In the genomic region with DNA sequence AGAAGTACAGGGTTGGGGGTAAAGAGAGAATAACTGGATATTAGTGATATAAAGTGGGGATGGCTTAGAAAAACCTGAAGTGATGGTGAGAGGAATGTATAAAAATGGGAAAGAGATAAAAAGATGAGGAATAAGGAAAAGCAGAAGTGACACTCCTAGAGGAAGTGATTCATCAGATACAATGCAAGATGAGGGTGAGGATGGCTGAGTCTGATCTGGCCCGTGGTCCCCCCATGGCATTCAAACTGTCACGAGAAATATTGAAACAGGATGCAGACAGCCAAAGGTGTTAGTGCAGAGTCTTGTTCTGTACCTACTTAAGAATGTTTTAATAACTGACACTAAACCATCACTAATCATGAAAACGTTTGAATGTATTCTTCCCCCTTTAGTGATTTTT, we compare ENCODE assay signal across 34 mouse cellular contexts.
"Had no signal": no experiment of that assay in that cellular context is flagged by ENCODE, and none has a peak within 500 bp of the region (broad histone marks: within the 10 kb centered on the region; RNA-seq: fewer than 3 reads in every experiment).

No protein-coding gene starts in this region.

- H3K4me2 ChIP-seq: heart, embryonic 12.5 days; heart, embryonic 13.5 days; heart, embryonic 15.5 days; hindbrain, embryonic 12.5 days; hindbrain, embryonic 13.5 days; hindbrain, embryonic 14.5 days; hindbrain, embryonic 15.5 days; intestine, embryonic 15.5 days; kidney, embryonic 15.5 days had no signal

- H3K27ac ChIP-seq: heart, embryonic 10.5 days; heart, embryonic 13.5 days; heart, embryonic 15.5 days; hindbrain, embryonic 10.5 days; hindbrain, embryonic 12.5 days; hindbrain, embryonic 13.5 days; hindbrain, embryonic 14.5 days; hindbrain, embryonic 15.5 days; hindbrain, postnatal 0 days; intestine, embryonic 15.5 days; kidney, embryonic 15.5 days; kidney, postnatal 0 days; layer of hippocampus, adult 2 months had no signal

- H3K9ac ChIP-seq: heart, embryonic 12.5 days; heart, embryonic 13.5 days; heart, embryonic 15.5 days; hindbrain, embryonic 12.5 days; hindbrain, embryonic 13.5 days; hindbrain, embryonic 14.5 days; hindbrain, embryonic 15.5 days; intestine, embryonic 15.5 days; kidney, embryonic 15.5 days had no signal

- H3K4me1 ChIP-seq: heart, embryonic 15.5 days; hindbrain, embryonic 10.5 days; hindbrain, embryonic 12.5 days; hindbrain, embryonic 13.5 days; hindbrain, embryonic 15.5 days; intestine, embryonic 15.5 days had no signal

- H3K27me3 ChIP-seq: heart, embryonic 12.5 days; heart, embryonic 13.5 days; heart, embryonic 15.5 days; hindbrain, embryonic 12.5 days; hindbrain, embryonic 13.5 days; hindbrain, embryonic 15.5 days; intestine, embryonic 15.5 days; kidney, embryonic 15.5 days had no signal

- H3K9me3 ChIP-seq: heart, embryonic 10.5 days; heart, embryonic 12.5 days; heart, embryonic 13.5 days; heart, embryonic 15.5 days; hindbrain, embryonic 10.5 days; hindbrain, embryonic 12.5 days; hindbrain, embryonic 13.5 days; hindbrain, embryonic 15.5 days; intestine, embryonic 15.5 days; kidney, embryonic 15.5 days had no signal

- H3K36me3 ChIP-seq: heart, embryonic 10.5 days; heart, embryonic 12.5 days; heart, embryonic 13.5 days; heart, embryonic 15.5 days; hindbrain, embryonic 10.5 days; hindbrain, embryonic 12.5 days; hindbrain, embryonic 13.5 days; hindbrain, embryonic 15.5 days; intestine, embryonic 15.5 days; kidney, embryonic 15.5 days had no signal

- H3K4me3 ChIP-seq: heart, embryonic 10.5 days; heart, embryonic 12.5 days; heart, embryonic 13.5 days; heart, embryonic 15.5 days; hindbrain, embryonic 10.5 days; hindbrain, embryonic 12.5 days; hindbrain, embryonic 13.5 days; hindbrain, embryonic 15.5 days; intestine, embryonic 15.5 days; kidney, embryonic 15.5 days; layer of hippocampus, adult 2 months had no signal

- DNase-seq: heart, postnatal 10 days; heart, postnatal 14 days; heart, postnatal 36 days; heart, postnatal 4 days; kidney, adult 11 months; kidney, adult 18-20 months; kidney, adult 2 months; kidney, adult 8-10 months; kidney, adult 9 months; kidney, postnatal 10 days; kidney, postnatal 14 days; kidney, postnatal 25 days; kidney, postnatal 36 days; kidney, postnatal 4 days; layer of hippocampus, adult 9-11 months; layer of hippocampus, postnatal 36 days had no signal

- ATAC-seq: hindbrain, embryonic 16.5 days; hindbrain, postnatal 0 days; inflammation-experienced regulatory T-cells, adult 6 months; intestine, embryonic 15.5 days; intestine, embryonic 16.5 days; intestine, postnatal 0 days had no signal
